Mouse (Mus musculus) layer of hippocampus, adult 11-12 months (tissue): ENCODE measurements around the gene Steap1.
A peak's percentile ranks its signal among the peaks of the same experiment; 100 is the strongest.

Experiments used
- DNase-seq: peaks from one replicate; pipeline ENCODE4 v3.0.0; 2022; ENCODE audit warnings: low spot score

Gene Steap1

DNA sequence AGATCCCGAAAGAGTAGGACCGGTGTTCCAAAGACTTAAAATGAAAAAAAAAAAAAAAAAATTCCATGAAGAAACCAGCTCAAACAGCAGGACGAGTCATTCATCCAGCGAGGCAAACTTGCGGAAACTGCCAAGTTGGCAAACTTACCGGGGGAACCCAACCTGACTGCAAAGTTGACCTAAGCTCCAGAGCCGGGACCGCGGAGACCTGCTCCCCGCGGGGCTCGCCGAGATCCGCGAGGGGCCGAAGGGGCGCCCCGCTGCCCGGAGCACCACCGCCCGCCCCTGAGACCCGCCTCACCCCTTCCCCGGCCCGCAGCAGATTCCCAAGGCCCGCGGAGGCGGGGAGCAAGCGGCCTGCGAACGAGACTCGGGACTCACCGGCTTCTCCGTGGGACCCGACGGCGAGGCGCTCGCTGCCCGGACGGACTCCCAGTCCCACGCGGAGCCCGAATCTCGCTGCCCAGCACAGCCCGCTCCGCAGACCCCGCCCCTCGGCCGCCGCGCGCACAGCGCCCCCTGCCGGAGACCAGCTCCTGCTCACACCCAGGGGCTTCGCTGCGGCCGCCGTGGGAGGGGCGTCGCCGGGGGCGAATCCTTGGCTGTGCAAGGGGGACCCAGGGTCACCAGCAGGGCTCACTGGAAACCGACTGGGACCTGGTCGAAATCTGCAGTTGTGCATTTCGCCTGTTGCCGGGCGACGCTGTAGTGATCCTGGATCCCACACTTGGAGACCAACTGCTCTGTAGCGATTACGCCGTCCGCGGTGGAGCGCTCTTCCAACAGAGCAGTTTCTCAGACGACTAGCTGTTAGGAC lies at the start of gene Steap1:
TSS of gene Steap1 (minus strand) at position 461 of the 817 bp plus-strand sequence.
- peak; percentile 73 for DNase-seq

DNA sequence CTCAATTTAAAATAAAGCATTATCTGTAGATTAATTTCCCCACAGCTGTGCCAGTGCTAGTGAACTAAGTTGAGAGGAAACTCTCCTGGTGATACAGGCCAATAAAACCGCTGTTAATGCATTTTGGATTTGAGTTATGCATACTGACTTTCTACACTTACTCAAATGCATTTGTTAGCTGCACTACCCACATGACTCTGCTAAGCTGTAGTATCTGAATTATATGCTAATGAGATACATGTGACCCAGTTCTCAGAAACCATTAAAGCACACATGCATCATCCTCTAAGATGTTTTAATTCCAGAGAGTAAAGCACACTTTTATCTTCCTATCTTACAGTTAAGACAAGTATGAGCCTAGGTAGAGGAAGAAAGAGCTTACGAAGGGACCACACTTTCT lies 38.0 kb upstream of the Steap1 start:
- no peak for DNase-seq

DNA sequence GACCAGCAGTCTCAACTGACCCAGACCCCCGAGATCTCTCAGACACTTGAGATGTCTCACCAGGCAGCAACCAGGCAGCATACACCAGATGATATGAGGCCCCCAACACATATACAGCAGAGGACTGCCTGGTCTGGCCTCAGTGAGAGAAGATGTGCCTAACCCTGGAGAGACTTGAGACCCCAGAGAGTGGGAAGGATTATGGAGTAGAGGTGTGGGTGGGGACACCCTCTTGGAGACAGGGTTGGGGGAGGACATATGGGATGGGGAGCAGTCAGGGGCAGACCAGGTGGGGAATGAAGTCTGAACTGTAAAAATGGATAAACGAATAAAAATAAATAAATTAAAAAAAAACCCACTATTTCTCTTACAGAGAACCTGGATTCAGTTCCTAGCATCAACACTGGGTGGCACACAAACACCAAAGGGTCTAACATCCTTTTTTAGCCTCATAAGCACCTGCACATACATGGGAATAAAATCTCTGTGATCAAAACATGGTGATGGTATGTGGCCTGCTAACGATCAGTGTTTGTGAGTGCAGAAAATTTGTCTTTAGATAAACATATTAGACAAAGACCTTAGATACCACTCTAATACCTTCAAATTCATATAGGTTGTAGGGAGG lies 7.4 kb upstream of the Steap1 start:
- no peak for DNase-seq

DNA sequence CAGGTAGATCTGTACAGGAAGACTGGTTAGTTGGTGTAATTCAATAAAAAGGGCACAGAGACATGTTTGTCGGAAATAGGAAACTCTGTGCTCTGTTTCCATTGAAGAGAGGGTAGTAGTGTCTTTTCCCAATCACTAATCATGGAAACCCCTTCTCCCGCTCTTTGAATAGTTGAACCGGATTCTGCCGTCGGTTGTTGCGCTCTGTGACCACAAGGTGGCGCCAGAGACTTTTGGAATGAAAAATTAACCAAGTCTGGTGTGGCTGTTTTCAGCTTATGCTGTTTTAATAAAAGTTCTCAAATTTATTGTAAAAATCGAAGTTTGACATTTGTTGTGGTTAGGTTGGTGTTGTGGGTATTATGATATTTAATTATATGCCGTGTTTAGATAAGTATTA lies 5.9 kb upstream of the Steap1 start:
- DNase-seq: peak; percentile 66

DNA sequence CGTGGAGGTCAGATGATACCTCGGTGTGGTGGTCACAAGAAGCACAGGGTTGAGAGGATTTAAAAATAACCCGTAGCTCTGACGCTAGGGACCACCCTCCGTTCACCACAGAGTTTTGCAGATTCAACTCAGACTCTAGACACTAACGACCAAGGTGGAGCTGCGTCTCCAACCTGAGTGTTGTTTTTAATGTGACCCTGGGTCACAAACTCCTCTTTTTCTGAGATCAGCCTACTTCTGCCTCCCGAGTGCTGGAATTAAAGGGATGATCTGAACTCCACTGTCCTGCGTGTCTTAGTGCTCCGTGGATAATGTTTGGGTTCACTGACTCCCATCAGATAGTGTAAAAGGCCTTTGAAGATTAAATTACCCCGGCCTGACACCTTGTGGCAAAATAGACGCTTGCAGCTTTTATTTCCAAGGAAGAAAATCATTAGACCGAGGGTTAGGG lies 671 bp upstream of the Steap1 start:
- peak; percentile 57 for DNase-seq

DNA sequence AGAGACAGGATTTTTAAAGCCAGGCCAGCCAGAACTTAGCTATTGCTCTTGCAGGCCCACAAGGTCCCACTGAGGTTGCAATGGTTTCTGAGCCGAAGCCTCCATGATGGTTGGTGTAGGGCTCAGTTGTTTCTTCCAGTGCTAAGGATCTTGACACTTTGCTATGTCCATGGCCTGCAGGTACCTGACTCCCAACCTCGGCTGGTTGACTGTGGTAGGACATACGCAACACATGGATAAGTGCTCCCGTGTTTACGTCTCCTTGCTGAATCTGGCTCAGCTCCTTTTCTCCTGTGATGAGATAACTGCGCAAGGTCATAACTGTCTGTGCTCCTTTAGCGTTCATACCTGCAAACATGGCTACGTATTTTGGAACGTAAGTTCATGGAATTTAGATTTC lies 14.7 kb downstream of the Steap1 start:
- DNase-seq: no peak

DNA sequence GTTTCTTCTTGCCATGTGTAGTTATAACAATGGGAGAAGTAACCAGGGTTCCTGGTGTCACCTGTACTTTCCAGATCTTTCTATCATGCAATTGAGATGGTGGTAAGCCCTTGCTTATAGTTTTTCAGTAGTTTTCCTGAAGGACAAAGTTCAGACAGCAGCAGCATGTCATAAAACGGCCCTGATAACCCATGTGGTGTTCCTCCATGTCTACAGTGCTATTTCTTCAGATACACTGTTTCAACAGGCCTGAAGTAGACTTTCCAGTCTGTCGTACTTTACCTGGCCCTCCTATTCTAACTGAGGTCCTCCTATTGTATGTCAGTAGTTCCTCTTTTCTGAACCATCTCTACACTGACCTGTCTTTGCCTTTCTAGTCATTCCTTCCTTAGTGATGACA lies 16.3 kb downstream of the Steap1 start:
- no peak for DNase-seq

DNA sequence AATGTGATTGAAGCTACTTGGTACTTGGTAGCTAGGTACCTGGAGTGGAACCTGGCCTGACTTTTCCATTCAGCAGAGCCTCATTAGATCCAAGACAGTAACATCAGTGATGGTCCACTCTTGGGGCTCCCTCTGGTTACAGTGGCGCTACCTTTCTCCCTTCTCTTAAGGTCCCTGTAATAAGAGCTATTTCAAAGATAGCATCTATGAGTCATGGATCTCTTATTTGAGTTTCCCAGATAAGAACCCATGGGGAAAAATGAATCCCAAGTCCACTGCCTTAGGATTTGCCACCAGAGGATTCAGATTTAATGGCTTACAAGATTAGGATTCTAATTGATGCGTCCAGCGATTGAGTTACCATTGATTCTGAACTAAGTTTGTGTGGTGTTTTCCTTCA lies 16.9 kb downstream of the Steap1 start:
- no peak for DNase-seq

DNA sequence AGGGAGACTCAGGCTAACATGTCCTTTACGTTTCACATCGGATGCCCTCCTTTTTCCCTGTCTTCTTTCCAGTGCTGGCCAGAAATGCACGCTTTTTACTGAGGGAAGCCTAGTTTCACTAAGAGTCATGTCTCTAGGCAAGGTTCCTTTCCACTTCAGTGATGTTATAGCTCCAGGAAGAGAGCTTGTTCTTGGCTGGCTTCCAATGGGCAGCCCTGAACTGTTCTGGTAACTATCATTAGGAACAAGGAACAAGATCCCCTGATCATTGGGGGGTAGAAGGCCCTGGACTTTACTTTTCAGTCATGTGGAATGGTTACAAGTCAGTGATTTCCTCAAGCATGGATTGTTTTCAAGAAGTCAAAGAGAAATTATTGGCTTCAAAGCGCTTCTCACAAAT lies 19.2 kb downstream of the Steap1 start:
- no peak for DNase-seq

DNA sequence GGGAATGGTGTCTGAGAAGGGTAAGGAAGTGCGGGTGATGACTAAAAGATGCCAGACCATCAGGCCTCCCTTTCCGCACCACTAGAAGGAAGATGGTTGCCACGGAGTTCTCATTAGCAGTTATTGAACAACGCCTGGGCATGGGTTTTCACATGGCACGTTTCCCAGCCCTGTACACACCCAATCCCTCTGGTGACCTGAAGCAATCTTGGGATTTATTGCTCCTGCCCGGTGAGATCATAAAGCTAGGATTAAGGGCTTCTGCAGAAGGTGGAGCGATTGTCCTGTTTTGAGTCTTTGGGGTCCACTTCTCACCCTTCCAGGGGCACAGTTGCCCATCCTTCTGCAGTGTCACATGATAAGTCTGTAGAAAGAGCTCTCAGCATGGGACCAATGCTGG lies 26.9 kb downstream of the Steap1 start:
- no peak for DNase-seq

DNA sequence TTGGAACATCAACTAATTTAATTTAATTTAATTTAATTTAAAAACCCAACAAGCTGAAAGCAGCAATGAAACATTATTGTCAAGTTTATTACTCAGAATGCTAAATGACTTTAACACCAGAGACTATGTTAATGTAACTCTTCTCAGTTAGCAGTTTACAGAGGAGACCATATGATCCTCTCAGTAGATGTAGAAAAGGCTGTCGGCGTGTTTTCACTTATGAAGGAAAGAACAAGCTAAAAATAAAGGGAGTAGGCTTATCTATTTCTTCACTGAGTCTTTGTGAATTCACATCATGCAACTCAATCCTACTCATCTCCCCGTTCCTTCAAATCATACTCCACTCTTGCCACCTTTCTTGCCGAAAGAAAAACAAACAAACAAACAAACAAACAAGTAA lies 38.1 kb downstream of the Steap1 start:
- DNase-seq: no peak

DNA sequence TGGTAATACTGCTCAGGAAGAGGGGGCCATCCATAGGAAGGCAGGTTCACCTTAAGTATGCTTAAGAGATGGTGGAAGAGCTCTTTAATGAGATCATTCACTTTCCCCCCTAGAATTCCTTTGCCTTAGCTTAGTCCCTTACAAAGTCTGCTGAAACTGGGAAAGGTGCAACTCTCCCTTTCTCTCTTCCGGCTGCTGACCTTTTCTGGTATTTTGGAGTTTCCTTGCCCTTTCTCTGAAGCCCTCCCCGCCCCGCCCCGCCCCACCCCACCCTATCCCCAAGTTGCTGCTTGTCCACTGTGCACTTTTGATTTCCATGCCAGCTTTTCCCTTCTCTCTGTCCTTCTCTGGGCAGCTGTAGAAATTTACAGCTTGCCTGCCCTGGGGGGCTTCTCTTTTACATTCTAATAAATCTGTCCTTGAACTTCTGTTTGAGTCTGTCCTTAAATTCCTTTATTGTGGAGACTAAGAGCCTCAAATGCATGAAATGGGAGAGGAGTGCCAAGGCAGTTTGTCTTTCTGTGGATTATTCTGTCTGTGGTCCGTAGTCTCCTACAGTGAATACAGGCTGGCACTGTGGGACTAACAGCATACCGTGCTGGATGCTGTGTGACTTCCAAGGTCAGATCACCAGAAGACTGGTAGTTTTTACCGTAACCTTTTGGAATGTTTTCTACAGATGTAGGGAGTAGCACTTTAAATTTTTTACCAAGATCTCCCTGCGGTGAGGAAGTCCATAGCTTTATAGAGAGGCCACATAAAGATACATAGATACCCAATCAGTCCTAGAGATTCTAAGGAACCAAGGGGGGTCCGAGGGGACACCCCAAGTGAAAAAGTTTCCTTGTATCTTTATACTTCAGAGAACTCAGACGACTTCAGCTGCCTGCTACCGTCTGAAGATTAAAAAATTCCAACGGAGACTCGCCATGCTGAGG lies 41.5 kb downstream of the Steap1 start:
- DNase-seq: no peak

DNA sequence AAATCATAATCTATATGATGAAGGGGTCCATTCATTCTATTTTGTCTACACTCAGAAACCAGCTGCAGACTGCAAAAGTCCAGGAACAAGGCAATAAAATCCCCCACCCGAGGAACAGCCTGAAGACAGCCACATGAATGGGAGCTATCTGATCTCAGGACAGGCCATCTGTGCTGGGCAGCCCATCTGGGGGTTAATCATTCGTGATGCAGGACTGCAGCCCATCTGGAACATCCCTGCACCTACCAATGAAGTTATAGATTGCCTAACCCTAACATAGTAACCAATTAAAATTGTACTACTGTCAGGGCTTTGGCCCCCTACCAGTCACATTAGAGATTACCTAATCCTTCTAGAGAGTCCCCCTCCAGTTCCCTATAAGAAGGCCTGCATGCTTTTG lies 44.1 kb downstream of the Steap1 start:
- DNase-seq: no peak

DNA sequence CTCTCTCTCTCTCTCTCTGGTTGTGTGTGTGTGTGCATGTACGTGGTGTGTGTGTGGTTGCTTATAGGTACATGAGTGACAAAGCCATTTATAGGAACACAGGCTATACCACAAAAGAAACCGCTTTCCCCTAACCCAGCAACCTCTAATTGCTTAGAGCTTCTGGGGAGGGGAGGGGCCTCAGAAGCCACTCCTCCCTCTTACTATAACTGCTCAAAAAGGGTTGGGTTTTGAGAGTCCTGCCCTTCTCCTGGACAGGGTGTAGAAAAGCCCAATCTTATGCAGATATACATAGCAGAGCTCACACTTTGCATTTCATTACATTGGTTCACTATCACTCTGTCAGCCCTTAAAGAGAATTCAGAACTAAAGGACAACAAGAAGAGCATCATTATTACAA lies 48.7 kb downstream of the Steap1 start:
- DNase-seq: no peak

DNA sequence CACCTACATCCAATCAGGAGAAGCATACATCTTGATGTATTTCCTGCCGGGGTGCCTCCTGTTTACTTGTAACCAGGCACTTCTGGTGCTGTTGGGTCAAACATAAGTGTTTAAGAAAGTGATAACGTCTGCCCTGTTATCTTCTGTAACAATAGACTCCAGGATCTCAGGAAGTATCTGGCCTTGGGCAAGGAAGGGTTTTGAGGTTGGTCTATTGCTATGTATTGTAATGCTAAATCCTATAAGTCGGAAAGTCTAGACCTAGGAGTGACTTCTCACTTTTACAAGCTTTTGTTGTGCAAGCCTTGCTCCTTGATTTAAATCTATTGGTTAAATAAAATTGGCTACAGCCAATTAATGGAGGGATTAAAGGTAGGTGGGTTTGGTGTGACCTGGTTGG lies 50.3 kb downstream of the Steap1 start:
- no peak for DNase-seq

DNA sequence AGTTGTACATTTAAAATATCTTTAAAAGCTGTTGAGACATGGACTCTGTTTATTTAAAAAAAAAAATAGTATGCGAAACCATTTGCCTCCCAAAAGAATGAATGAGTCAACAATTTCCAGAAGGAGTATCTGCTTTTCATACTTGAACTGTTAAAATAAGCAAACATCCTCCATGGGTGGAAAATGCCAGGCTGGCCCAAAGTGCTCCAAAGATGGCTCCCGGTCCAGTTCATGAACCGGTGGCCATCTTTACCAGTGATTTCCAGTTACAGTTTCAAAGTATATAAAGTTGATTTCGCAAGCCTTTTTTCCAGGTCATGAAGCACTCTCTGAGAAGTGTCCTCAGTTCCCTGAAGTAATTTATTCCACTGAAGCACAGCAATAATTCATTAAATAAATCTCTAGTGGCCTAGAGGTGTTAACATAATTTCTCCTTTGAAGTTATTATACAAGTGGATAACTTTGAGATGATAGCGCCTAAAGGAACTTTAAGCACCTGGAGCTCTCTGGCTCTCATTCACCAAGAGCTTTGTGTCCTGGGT lies 53.7 kb downstream of the Steap1 start:
- no peak for DNase-seq

DNA sequence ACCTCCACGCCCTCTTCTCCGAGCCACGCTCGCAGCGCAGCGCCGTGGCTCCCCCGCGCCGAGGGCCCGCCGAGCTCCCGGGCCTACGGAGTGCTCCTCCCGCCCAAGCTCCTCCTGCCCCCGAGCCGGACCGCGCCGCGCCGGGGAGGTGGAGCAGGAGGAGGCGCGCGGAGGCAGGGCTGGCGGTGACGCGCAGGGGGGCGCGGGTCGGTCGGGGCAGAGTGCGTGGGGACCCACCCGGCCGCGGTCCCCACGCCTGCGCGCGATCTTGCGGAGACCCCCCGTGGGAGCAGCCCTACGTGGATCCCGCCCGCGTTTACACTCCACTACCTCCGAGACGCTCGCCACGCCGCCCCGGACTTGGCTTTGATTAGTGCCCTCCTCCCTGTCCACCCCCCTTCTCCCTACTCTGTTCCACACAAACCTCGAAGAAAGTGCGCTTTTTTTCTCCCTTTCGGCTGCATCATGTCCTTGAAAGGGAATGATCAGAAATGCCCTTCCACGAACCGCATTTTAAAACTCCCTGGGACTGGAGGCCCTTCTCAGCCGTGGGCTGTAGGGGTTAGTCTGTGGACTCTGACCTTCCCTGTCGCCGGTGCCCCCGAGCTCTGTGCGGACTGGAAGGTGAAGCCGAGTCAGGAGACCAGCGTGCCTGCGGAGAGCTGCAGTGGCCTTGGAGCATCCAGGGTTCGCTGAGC lies 55.0 kb downstream of the Steap1 start, which contains the start of gene Steap2:
TSS of gene Steap2 (minus strand) at position 623 of the 698 bp plus-strand sequence.
- peak; percentile 15 for DNase-seq

DNA sequence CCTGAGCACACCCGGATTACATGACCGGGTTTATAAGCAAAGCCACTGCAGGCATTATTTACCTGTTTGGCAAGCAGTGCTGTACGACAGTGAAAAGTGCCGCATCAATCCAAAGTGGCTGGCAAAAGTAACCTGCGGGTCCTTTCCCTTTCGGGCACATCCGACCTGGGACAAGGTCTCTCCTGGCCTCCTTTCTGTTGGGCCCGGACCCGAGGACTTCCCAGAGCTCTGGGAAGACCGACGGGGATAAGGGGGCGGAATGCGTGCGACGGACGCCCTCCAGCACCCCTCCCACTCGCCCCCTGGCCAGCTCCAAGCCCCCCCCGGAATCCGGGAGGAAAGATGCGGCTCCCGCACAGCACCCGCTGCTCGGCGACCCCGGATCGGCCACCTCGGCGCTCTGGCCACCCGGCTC lies 55.6 kb downstream of the Steap1 start:
- DNase-seq: no peak

DNA sequence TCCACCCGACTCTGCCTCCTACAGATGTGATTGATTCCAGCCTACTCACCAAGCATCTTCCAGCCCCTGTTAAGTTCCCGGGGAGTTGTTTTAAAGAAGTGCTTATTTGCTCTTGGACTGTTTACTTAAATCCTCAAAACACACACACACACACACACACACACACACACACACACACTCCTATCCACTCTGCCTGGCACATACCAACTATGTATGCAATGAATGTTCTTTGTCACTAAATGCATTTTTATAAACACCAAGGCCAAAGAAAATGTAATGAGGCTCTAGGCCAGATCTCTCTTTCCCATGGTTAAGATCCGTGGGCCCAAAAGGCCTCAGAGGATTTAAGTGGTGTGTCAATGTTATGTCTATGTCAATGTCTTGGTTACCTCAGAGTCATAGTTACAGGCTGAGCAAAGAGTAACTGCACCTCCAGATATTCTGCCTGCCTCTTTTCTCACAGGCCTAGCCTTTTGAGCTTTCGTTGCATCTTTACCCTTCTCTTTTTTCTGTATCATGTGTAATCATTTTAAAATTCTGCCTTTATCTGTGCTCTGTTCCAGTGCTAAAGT lies 56.9 kb downstream of the Steap1 start:
- no peak for DNase-seq

DNA sequence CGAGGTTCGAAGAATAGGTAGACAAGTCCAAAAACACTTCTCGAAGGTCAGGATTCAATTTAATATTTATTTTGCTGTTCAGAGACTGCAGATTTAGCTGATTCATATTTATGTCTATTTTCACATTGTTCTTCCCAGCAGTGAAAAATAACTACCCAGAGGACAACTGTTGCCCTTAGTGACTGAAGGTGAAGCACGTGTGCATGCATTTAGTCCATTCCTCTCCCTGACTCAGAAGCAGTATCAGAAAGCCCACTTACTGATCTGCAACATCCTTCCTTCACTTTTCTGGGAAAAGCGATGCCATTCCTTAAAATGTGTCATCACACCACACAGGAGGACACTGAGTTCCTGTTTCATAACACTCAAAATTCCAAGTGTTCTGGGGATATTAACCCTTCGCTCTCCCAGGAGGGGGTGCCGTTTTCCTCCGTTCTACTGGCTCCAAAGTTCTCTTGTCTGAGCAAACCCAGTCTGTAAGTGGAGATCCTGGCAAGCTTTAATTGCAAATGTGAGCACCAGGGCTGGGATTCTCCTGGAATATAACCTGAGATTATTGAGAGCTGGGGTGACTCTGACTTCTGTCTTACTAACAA lies 60.1 kb downstream of the Steap1 start:
- DNase-seq: no peak

DNA sequence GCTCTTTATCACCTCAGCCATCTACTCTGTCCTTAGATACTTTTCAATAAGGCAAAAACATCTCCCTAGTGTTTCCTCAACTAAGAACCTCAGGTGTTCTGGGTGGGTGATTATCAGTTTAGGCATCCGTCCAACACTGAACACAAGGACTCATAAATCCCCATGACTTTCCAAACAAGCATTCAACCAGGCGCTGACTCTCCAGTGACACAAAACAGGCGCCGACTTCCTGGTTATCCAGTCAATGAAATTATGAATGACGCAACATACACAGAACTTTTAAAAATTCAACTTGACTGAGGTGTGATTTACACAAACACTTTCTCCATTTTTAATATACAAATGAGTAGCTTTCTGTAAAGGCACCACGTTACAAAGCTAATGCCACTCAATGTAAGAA lies 60.9 kb downstream of the Steap1 start:
- DNase-seq: no peak
